Mouse (Mus musculus): ENCODE results near the gene Cldn6.

Gene Cldn6

DNA sequence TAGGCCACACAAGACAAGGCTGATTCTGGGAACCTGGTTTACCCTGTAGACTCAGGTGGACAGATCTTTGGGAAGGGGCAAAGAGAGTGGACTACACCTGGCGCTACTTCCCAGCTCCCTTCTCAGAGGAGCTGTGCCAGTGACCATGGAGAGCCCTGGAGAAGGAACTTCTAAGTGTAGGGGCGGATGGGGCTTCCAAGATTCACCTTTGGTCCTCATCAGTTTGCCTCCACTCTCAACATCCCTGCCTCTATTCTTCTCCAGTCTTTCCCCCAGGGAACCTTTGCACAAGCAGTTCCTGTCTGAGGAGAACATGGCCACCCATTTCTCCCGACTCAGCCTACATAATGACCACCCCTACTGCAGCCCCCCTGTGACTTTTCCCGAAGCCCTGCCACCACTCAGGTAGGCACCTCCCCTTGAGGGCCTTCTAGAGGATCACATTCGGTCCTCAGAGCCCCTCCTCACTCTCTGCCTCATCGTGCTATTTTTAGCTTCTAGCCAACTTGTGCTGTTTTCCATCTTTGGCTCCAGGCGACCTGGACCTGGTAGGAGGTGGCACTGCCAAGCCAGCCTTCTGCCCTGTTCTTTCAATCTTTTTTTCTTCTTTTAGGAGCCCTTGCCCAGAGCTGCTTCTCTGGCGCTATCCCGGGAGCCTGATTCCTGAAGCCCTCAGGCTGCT is 4.6 kb upstream of the Cldn6 start:
- no peak for DNase-seq (ENCODE audit: extremely low spot score)

DNA sequence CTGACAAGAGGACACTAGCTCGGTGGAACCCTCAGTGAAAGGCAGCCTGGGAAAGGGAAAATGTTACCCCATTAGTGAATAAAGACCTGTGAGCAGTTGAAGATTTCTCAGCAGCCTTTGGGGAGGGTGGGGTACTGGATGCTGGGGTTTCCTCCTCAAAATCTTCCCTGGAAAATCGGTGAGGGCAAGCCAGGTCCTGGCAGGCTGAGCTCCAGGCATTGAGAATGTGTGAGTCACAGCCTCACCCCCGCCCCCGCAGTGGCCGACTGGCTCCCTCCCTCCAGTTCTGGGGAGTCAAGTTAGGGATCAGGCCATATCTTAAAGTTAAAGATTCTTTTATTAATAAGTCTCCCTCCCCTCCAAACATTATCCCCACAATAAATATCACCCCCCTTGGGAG is 3.9 kb upstream of the Cldn6 start:
- no peak for DNase-seq (ENCODE audit: extremely low spot score)

- DNase-seq (ENCODE audit: extremely low spot score), result no peak
Observed at GRCm38 (mm10) chr17:23675564-23676281, 3.3 kb upstream of the Cldn6 start.

- DNase-seq (ENCODE audit: extremely low spot score), result no peak
Observed at GRCm38 (mm10) chr17:23676473-23677031, 2.5 kb upstream of the Cldn6 start.

GRCm38 (mm10) chr17:23677236-23677679 is 1.8 kb upstream of the Cldn6 start, which contains the start of gene Tnfrsf12a:
Gene Tnfrsf12a, minus strand, starts transcription at chr17:23677468.
- peak; percentile 89 for DNase-seq (ENCODE audit: extremely low spot score)

DNA sequence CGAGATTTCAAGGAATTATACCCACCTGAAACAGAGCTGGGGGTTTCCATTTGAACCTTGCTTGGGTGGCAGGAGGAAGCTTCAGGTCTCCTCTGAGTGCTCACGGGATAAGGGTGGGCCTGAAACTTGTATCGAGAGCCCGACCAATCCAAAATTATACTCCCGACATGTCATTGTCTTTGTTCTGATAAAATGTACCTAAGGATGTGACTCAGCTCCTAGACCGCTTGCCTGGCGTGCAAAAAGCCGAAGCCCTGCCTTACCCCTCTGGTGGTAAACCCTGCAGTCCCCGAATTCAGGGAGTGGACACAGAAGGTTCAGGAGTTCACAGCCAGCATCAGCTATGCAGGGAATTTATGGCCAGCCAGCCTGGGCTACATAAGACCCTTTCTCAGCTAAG is 1.3 kb downstream of the Cldn6 start:
- no peak for DNase-seq (ENCODE audit: extremely low spot score)

DNA sequence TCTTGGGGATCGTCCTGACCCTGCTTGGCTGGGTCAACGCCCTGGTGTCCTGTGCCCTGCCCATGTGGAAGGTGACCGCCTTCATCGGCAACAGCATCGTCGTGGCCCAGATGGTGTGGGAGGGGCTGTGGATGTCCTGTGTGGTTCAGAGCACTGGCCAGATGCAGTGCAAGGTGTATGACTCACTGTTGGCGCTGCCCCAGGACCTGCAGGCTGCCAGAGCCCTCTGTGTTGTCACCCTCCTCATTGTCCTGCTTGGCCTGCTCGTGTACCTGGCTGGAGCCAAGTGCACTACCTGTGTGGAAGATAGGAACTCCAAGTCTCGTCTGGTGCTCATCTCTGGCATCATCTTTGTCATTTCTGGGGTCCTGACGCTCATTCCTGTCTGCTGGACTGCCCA is 2.0 kb downstream of the Cldn6 start:
- no peak for DNase-seq (ENCODE audit: extremely low spot score)

GRCm38 (mm10) chr17:23682092-23682491 is 3.0 kb downstream of the Cldn6 start:
- DNase-seq (ENCODE audit: extremely low spot score), result no peak

DNA sequence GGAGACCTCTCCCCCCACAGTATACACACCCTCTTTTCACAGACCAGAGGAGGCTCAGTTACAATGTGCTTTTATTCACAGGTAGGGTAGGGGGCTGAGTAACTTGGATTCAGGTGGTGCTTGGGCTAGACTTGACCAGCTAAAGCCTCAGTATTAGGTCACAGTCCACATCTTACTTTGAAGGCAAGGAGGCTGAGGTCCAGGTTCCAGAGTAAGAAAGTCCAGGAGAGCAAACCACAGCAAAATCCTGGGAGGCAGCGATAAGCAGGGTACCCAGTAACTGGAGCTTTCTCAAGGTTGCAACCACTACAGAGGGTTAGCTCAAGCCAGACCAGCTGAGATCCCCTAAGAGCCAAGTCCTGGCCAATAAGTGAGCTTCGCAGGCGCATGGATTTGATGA is 3.5 kb downstream of the Cldn6 start:
- no peak for DNase-seq (ENCODE audit: extremely low spot score)

GRCm38 (mm10) chr17:23683226-23683625 is 4.2 kb downstream of the Cldn6 start:
- DNase-seq (ENCODE audit: extremely low spot score), result no peak

GRCm38 (mm10) chr17:23683856-23684672 is 5.0 kb downstream of the Cldn6 start, which contains the start of gene Cldn9:
Gene Cldn9, minus strand, starts transcription at chr17:23684026.
- no peak for DNase-seq (ENCODE audit: extremely low spot score)

DNA sequence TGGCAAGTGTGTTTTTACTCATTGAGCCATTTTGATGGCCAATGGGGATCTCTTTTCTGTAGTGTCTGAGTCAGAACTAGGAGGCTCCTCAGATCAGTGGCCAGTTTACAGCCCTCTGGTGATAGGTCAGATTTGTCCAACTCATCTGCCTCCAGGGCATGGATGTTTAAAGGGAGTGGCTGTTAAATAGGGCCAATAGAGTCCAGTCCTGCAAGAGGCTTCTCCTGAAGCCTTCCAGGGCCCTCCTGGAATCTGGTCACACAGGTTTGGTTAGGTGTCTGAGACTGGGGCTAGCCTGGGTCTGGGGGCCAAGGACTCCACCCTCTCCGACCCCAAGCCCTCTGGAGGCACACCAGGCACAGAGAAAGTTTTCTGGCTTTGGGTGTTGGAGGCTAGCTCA is 15.4 kb downstream of the Cldn6 start:
- no peak for DNase-seq (ENCODE audit: extremely low spot score)

GRCm38 (mm10) chr17:23695801-23696200 is 16.8 kb downstream of the Cldn6 start:
- DNase-seq (ENCODE audit: extremely low spot score), result no peak

GRCm38 (mm10) chr17:23699131-23700077 is 20.4 kb downstream of the Cldn6 start:
- no peak for DNase-seq (ENCODE audit: extremely low spot score)

DNA sequence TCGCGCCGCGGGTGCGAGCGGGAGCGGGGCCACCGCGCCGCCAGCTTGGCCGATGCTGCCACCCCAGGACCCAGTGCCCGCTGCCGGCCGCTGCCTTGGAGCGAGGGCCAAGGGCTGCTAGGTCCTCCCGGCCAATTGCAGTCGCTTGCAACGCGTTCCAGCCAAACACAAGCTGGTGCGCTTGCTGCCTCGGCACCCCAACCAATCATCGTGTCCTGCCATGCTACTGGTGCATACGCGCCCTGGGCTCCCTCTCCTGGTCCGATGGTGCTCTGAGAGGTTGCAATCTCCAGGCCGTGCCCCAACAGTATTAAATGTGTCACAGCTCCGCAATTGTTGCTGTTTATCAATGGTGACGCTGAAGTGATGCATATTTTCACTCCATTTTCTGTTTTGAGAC is 21.0 kb downstream of the Cldn6 start:
- peak; percentile 86 for DNase-seq (ENCODE audit: extremely low spot score)

DNA sequence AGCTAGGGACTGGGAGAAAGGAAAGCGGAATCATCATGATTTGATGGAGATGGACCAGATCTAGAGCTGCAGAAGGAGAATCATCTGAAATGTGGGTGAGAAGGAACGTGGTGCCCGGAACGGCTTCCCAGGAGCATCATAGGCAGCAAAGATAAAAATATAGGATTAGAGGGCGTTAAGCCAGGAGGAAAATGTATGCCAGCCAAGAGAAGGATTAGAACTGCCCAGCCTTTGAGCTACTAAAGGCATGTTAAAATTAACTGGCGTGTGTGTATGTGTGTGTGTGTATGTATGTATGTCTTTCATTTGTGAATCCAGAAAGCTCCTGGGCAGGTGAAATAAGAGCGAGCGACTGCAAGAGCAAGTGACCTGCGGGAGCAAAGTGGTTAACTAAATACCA is 24.3 kb downstream of the Cldn6 start:
- no peak for DNase-seq (ENCODE audit: extremely low spot score)

DNA sequence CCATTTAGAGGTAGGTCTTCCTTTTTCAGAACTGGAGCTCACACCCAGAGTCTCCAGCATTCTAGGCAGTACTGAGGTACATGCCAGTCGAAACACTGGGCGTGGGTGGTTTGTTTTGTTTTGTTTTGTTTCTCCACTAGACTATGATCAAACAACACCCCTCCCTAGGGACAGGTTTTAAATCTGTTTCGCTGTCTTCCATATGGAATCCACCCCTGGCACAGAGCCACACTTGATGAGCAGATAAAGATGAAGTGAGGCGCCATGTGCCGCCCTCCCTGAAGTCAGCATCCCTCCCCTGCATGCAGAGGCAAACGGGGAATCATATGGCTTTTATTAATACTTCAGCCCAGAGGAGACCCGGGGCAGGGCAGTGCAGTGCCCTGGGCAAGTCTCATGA is 25.7 kb downstream of the Cldn6 start:
- DNase-seq (ENCODE audit: extremely low spot score), result no peak

GRCm38 (mm10) chr17:23705525-23706104 is 26.6 kb downstream of the Cldn6 start:
- DNase-seq (ENCODE audit: extremely low spot score), result no peak

DNA sequence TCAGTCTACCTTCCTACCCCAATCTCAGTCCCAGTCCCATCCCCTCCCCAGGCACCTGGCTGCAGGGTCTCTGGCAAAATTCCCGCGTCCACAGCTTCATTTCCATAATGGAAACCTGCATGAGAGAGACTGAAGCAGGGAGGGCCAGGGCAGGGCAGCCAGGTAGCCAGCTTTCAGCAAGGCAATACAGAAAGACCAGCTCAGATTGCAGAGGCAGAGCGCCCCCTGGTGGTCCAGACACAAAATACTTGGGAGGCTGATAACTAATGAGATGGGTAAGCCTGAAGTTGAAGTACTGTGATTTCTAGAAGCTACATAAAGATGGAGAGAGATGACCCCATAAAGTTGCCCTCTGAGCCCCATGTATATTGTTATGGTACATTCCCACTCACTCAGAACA is 27.2 kb downstream of the Cldn6 start:
- DNase-seq (ENCODE audit: extremely low spot score), result peak; percentile 69

DNA sequence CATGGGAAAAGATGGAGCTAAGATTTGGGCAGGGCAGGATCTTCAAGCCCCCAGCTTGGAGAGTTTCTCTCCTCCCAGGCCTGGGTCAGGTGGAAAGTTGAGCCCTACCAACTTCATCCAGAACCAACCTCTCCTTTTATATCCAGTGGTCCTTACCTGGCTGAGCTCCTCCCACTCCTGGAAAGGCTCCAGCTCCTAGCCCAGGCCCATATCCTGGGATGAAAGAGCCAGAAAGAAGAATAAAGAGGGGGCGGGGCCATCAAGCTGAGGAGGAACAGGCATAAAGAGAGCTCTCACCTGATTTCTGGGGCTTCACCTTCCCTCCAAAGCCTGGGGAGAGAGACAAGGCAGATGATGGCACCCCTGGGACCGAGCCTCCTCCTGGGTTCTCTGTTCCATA is 38.0 kb downstream of the Cldn6 start:
- DNase-seq (ENCODE audit: extremely low spot score), result no peak

DNA sequence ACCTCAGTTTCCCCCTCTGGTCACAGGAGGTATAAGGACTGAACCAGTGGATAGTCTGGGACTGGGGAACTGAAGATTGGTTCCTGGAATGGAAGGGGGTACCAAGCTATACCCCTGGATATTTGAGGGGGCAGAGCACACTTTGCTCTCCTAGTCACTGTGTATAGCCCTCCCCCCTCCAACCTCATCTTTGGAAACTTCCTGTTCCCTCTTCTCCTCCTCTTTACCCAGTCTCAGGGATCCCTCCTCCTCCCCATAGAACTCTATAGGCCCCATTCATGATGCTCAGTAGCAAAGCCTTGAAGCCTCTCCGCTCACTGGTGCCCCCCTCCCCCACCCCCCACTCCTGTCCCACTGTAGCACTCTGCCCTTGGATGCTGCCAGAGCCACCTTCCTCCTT is 40.4 kb downstream of the Cldn6 start:
- DNase-seq (ENCODE audit: extremely low spot score), result no peak

Data from embryo, embryonic 9.5 days (tissue).